Mouse (Mus musculus) forebrain, embryonic 13.5 days (tissue): ENCODE data around the gene Nkx2-9. TPM values are rescaled to one million over a fixed set of nuclear protein-coding genes. Genes with fewer than 3 reads are reported as not detected.
A peak's percentile ranks its signal among the peaks of the same experiment; 100 is the strongest.

Experiments used
- ATAC-seq: fragments of 200-750 bp; cut with Nextera tagmentation; 2 replicates; pipeline ENCODE4 v1.8.0; 2017
- H3K27ac ChIP-seq: fragments of 300-500 bp; sonication (generic); 2 replicates; pipeline ENCODE4 v1.5.1; 2015; ENCODE audit warnings: inconsistent platforms, mild to moderate bottlenecking, moderate library complexity
- H3K27me3 ChIP-seq: fragments of 300-500 bp; sonication (generic); 2 replicates; pipeline ENCODE4 v1.6.1; 2015; ENCODE audit warnings: mild to moderate bottlenecking, inconsistent platforms
- H3K36me3 ChIP-seq: fragments of 300-500 bp; sonication (generic); 2 replicates; pipeline ENCODE4 v1.6.1; 2015; ENCODE audit warnings: mild to moderate bottlenecking, inconsistent platforms; ENCODE audit not compliant: poor library complexity, severe bottlenecking
- H3K4me1 ChIP-seq: fragments of 300-500 bp; sonication (generic); 2 replicates; pipeline ENCODE4 v1.6.1; 2015; ENCODE audit warnings: inconsistent platforms
- H3K4me2 ChIP-seq: fragments of 300-500 bp; sonication (generic); 2 replicates; pipeline ENCODE4 v1.6.1; 2015; ENCODE audit warnings: inconsistent platforms, mild to moderate bottlenecking, moderate library complexity
- H3K4me3 ChIP-seq: fragments of 300-500 bp; sonication (generic); 2 replicates; pipeline ENCODE4 v1.5.1; 2015; ENCODE audit warnings: mild to moderate bottlenecking, inconsistent platforms
- H3K9ac ChIP-seq: fragments of 300-500 bp; sonication (generic); 2 replicates; pipeline ENCODE4 v1.6.1; 2015; ENCODE audit warnings: mild to moderate bottlenecking, inconsistent platforms
- H3K9me3 ChIP-seq: fragments of 300-500 bp; sonication (generic); replicated peaks from 2 replicates; pipeline ENCODE4 v1.6.1; 2016; ENCODE audit warnings: inconsistent platforms
- WGBS: fragments of 180-500 bp; shearing (Covaris S2); methylation state at CpG from one replicate; pipeline ENCODE4 v1.1.7; 2015; 5-methylcytosine and 5-hydroxymethylcytosine counted together
- polyA plus RNA-seq: library from polyadenylated mRNA; unstranded; fragments of >200 nt; fragmentation: Nextera tagmentation; extraction: Ambion mirVana; gene quantifications from 2 replicates; pipeline ENCODE4 v1.2.1, GENCODE M21; 2015

The Nkx2-9 gene
- polyA plus RNA-seq, 1 experiment from 2014 or later: 0.43 TPM

GRCm38 (mm10) chr12:56591722-56592121 lies 21.4 kb downstream of the Nkx2-9 start:
- Histone ChIP-seq H3K27ac (no peak overlapping the region), H3K36me3 (no peaks in the 10 kb centered on the region), H3K4me3 (no peak overlapping the region), H3K9me3 (no peaks in the 10 kb centered on the region), H3K4me2 (no peak overlapping the region), H3K9ac (no peak overlapping the region), H3K27me3 (peaks cover 26% of the 10 kb centered on the region), H3K4me1 (no peaks in the 10 kb centered on the region)
- WGBS: 10% methylated on average over 4 of the region's 4 CpGs
- no peak for ATAC-seq

GRCm38 (mm10) chr12:56587830-56588229 lies 25.3 kb downstream of the Nkx2-9 start:
- ATAC-seq: peak; percentile 81
- H3K4me1 ChIP-seq: no peaks in the 10 kb centered on the region
- H3K9ac ChIP-seq: no peak overlapping the region
- no peak overlapping the region for H3K4me3 ChIP-seq
- peaks cover 13% of the 10 kb centered on the region; the same call in 1 of the 2 replicates for H3K27me3 ChIP-seq
- H3K9me3 ChIP-seq: no peaks in the 10 kb centered on the region
- 31% methylated on average over 6 of the region's 6 CpGs for WGBS
- H3K27ac ChIP-seq: no peak overlapping the region
- no peaks in the 10 kb centered on the region for H3K36me3 ChIP-seq
- no peak overlapping the region for H3K4me2 ChIP-seq

Other genes with a start within 250 kb of the Nkx2-9 start
- 12.4 and 22.6 TPM in 2 replicates for gene Nkx2-1, start 76.4 kb downstream of the Nkx2-9 start, polyA plus RNA-seq
- gene Pax9, start 78.5 kb upstream of the Nkx2-9 start, polyA plus RNA-seq: not detected in 2 replicates